Mouse (Mus musculus) layer of hippocampus, adult 2 months (tissue): ENCODE results near the gene Ptgs1. TPM values are rescaled to one million over a fixed set of nuclear protein-coding genes. Genes with fewer than 3 reads are reported as not detected.

Source experiments
- DNase-seq, 2 experiments: peaks; one replicate each; pipeline ENCODE4 v3.0.0; 2022; ENCODE audit warnings: low spot score in 2 of 2
- H3K27ac ChIP-seq: fragments of 200-600 bp; 2 replicates; pipeline ENCODE4 v1.8.1; 2022
- H3K4me3 ChIP-seq: fragments of 200-600 bp; 2 replicates; pipeline ENCODE4 v1.8.1; 2022; ENCODE audit warnings: mild to moderate bottlenecking
- CTCF ChIP-seq: fragments of 200-600 bp; conservative IDR thresholded peaks from 2 replicates; pipeline ENCODE4 v1.8.1; 2022; ENCODE audit warnings: antibody characterized with exemption, mild to moderate bottlenecking, moderate library complexity
- total RNA-seq, 2 experiments: library from RNA; stranded (reverse); gene quantifications; 2 replicates each; pipeline ENCODE4 v1.2.3; 2021

Gene Ptgs1
- total RNA-seq, 2 experiments from 2014 or later, result 17.1 to 19.1 TPM

- no peak for DNase-seq
- Histone ChIP-seq H3K27ac (no peak overlapping the region), H3K4me3 (no peak overlapping the region)
- TF ChIP-seq CTCF, result no peak
Observed at GRCm38 (mm10) chr2:36238951-36239350, 8.7 kb downstream of the Ptgs1 start.

GRCm38 (mm10) chr2:36242514-36242913 is 12.3 kb downstream of the Ptgs1 start:
- TF ChIP-seq CTCF, result no peak
- DNase-seq, result no peak
- no peak overlapping the region for H3K4me3 ChIP-seq
- H3K27ac ChIP-seq, result no peak overlapping the region

GRCm38 (mm10) chr2:36243296-36243891 is 13.2 kb downstream of the Ptgs1 start:
- no peak for DNase-seq
- TF ChIP-seq CTCF, result no peak
- Histone ChIP-seq H3K27ac (no peak overlapping the region), H3K4me3 (no peak overlapping the region)

- Histone ChIP-seq H3K4me3 (no peak overlapping the region), H3K27ac (no peak overlapping the region)
- DNase-seq, result no peak
- TF ChIP-seq CTCF, result no peak
Observed at GRCm38 (mm10) chr2:36243892-36244309, 13.7 kb downstream of the Ptgs1 start.

- no peak overlapping the region for H3K4me3 ChIP-seq
- no peak for TF ChIP-seq CTCF
- DNase-seq, result no peak
- no peak overlapping the region for H3K27ac ChIP-seq
Observed at GRCm38 (mm10) chr2:36244705-36245104, 14.5 kb downstream of the Ptgs1 start.

- no peak for TF ChIP-seq CTCF
- DNase-seq, result no peak
- H3K4me3 ChIP-seq, result no peak overlapping the region
- H3K27ac ChIP-seq, result no peak overlapping the region
Observed at GRCm38 (mm10) chr2:36247964-36248363, 17.7 kb downstream of the Ptgs1 start.

GRCm38 (mm10) chr2:36251156-36251555 is 20.9 kb downstream of the Ptgs1 start:
- DNase-seq, result no peak
- H3K27ac ChIP-seq, result no peak overlapping the region
- TF ChIP-seq CTCF, result no peak
- H3K4me3 ChIP-seq, result no peak overlapping the region

- TF ChIP-seq CTCF, result no peak
- no peak overlapping the region for H3K27ac ChIP-seq
- no peak overlapping the region for H3K4me3 ChIP-seq
- no peak for DNase-seq
Observed at GRCm38 (mm10) chr2:36252505-36252904, 22.3 kb downstream of the Ptgs1 start.

- Histone ChIP-seq H3K27ac (no peak overlapping the region), H3K4me3 (no peak overlapping the region)
- no peak for DNase-seq
- TF ChIP-seq CTCF, result no peak
Observed at GRCm38 (mm10) chr2:36254445-36254844, 24.2 kb downstream of the Ptgs1 start.

GRCm38 (mm10) chr2:36256931-36257330 is 26.7 kb downstream of the Ptgs1 start:
- no peak overlapping the region for H3K27ac ChIP-seq
- no peak for TF ChIP-seq CTCF
- no peak for DNase-seq
- no peak overlapping the region for H3K4me3 ChIP-seq

GRCm38 (mm10) chr2:36259382-36259781 is 29.2 kb downstream of the Ptgs1 start:
- no peak overlapping the region for H3K4me3 ChIP-seq
- H3K27ac ChIP-seq, result no peak overlapping the region
- DNase-seq, result no peak
- no peak for TF ChIP-seq CTCF

- Histone ChIP-seq H3K4me3 (no peak overlapping the region), H3K27ac (no peak overlapping the region)
- DNase-seq, result no peak
- no peak for TF ChIP-seq CTCF
Observed at GRCm38 (mm10) chr2:36259798-36260540, 29.7 kb downstream of the Ptgs1 start.

- H3K4me3 ChIP-seq, result no peak overlapping the region
- H3K27ac ChIP-seq, result no peak overlapping the region
- DNase-seq, result no peak
- TF ChIP-seq CTCF, result no peak
Observed at GRCm38 (mm10) chr2:36262025-36262424, 31.8 kb downstream of the Ptgs1 start.

- H3K27ac ChIP-seq, result no peak overlapping the region
- no peak for TF ChIP-seq CTCF
- no peak for DNase-seq
- H3K4me3 ChIP-seq, result no peak overlapping the region
Observed at GRCm38 (mm10) chr2:36269458-36269857, 39.2 kb downstream of the Ptgs1 start.

- Histone ChIP-seq H3K4me3 (no peak overlapping the region), H3K27ac (no peak overlapping the region)
- DNase-seq, result no peak
- TF ChIP-seq CTCF, result no peak
Observed at GRCm38 (mm10) chr2:36270186-36270585, 40.0 kb downstream of the Ptgs1 start.
